Mouse (Mus musculus) brain, adult 2 months (tissue): ENCODE measurements around the gene Ccdc42.

Experiments used
- DNase-seq: peaks from one replicate; pipeline ENCODE4 v3.0.0; 2011; ENCODE audit warnings: low read depth, low spot score

The Ccdc42 gene

DNA sequence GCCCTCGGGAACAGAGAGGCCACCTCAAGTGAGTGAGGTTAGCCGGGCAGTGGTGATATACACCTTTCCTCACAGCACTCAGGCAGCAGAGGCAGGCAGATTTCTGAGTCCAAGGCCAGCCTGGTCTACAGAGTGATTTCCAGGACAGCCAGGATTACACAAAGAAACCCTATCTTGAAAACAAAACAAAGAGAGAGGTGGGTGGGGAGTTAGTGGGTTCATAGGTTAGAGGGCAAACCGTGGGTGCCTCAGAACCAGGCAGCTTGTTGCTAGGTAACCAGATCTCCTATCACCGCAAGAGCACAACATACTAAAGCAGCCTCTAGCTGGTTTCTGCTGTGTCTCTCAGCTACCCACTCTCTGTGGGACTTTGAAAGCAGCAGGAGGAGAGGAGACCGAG lies at the start of gene Ccdc42:
Gene Ccdc42, plus strand, starts transcription at position 301 of the 400 bp plus-strand sequence.
- no peak for DNase-seq

DNA sequence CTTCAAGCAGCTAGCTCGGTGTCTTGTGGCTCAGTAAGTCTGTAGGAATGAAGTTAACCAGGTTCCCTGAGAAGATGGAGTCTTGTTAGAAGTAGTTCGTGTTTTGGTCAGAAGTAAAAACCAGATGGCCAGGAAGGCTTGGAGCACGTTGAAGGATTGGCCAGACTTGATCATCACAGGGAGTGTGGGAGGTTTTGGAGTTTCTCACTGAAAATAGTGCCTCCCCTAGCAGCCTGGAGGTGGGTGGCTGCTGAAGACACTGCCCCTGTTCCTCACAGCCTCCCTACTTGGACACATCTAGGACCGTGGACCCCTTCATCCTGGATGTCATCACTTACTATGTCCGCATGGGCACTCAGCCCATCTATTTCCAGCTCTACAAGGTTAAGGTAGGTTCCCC lies 47.2 kb upstream of the Ccdc42 start:
- peak; percentile 77 for DNase-seq

DNA sequence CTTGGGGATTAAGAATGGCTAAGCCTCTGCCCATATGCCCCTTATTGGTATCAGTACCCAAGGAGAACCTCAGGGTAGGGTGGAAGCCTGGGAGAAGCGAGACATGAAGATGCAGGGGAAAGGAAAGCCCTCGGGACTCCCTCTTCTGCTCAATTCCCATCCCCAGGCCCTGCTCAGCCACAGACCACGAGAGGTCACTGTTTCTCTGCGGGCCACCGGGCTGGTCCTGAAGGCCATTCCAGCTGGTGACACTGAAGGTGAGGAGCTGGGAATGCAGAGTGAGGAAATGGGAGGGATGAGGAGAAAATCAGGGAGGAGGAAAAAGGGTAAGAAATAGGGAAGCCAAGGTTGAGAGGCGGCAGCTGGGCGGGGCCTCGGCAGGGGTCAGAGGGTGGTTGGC lies 42.3 kb upstream of the Ccdc42 start:
- DNase-seq = no peak

DNA sequence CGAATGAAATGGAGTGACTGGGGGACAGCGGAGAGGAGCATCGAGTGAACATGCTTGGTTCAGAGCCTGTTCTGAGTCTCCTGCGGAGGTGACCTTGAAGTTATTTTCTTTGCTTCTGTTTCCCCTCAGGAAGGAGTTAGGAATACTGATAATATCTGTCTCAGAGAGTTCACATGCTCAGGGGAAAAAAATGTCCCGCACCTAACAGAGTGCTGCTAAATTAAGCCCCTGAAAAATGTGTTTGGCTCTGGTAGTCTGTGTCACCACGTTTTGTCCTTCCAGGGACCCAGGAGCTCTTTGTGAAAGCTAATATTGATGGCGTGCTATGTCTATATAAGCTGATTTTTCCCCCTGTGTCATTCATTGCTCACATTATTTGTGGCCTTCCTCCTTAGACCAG lies 41.6 kb upstream of the Ccdc42 start:
- DNase-seq = no peak

DNA sequence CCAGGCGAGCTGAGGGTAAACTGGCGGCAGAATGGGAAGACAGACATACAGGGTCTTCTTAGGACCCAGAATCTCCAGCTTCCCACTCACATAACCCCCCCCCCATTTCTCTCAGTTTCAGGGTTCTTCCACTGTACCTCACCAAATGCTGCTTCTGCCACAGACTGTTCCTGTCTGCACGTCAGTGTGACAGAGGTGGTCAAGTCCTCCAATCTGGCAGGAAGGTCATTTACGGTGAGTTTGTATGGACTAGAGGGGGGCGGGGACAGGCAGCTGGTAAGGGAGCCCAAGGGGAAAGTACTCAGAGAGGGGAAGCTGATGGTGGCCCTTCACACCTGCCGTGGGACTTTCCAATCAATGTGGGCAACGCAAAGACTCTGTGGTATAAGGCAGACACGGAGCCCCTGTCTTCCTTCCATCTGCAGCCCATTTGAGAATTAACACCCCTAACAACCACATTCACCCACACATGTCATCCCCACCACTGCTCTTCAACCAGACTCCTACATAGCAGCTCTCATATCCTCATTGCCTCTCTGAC lies 41.1 kb upstream of the Ccdc42 start:
- DNase-seq = no peak

DNA sequence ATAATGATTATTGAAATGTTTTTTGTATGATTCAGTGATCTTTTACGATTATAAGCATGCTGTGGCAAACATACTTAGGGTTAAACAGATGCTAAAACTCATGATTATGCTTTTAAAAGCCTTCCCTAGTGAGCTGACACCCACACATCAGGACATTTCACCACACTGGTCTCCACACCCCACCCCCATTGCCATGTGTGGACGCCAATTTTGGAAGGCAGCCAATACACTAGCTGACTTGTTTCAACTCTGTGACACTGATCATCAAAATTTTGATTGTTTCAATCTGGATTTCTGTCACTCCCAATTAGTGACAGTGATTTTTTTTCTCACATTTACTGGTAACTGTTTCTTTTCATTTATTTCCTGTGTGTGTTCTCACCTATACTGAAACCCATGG lies 39.3 kb upstream of the Ccdc42 start:
- DNase-seq = no peak

DNA sequence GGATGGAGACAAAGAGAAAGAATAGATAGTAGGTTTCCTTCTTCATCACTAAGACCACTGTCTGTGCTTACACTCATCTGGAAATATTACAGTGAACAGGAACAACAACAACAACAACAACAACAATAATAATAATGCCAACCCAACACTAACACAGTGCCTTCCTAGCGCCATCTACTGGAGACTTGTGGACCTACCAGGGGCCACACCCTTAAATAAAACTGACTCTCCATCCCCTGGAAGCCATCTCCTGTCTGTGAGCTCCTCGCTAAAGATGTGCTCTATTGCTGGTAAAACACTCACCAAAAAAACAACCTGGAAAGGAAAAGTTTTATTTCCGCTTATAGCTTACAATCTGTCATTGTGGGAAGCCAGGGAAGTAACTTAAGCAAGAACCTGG lies 37.2 kb upstream of the Ccdc42 start:
- no peak for DNase-seq

DNA sequence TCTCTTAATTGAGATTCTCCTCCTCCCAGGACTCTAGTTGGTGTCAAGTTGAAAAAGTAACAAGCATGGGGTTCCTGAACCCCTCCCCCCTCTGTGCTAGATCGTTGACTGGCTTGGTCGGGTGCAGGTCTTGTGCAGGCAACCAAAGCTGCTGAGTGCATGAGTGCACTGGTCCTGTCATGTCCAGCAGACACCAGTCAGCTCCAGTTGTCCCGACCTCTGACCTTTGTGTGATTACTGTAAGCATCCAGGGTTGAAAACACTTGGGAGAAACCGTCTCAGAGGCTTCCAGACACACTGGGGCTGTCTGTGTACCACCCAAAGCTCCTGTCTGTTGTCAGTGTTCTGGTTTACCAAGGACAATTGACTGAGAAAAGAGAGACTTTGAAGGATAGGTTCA lies 36.5 kb upstream of the Ccdc42 start:
- no peak for DNase-seq

DNA sequence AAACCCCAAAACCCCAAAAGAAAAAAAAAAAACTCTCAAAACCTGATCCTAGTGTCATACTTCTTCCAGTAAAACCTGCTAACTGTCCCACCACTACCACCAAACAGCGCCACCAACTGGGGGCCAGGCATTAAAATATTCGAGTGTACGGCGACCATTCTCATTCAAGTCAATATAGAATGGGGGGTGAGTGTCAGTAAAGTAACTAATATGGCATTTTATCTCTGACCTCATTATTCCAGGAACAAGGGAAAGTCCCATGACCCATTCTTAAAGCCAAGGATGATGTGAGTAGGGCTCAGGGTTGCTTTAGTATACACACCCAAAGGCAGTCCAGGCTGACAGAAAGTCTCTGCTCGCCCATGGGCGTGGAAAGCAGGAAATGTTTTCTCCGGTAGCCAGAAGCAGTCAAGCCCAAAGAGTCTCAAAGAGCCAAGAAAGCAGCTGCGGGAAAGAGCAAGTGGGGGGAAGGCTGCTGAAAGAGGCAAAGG lies 32.8 kb upstream of the Ccdc42 start:
- DNase-seq = no peak

DNA sequence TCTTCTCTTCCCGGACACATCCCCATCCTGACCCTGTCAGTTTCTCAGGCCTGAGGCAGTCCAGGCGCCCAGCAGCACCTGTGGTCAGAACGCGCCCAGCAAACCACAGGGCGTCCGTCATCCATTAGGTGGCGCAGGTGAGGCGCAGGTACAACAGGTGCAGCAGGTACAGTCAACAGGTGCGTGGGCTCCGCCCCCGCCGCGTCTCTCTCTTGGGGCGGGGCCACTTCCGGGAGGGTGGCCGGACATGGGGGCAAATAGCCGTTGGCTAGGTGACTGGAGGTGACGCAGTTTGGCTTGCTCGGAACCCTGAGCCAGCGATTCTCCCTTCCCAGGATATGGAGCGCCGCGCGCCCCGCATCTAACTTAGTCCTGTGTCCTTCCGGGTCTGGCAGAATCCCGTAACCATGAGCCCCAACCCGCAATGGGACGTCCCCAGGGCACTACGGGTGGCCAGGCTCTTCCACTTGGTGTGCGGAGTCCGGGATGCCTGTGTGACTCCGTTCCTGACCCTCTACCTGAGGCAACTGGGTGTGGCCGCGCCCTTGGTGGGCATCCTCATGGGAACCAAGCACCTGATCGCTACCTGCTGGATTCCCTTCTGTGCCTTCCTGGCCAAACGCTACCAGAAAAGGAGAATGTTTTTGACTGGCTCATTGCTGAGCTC lies 30.8 kb upstream of the Ccdc42 start, which contains the start of gene Mfsd6l:
Gene Mfsd6l, plus strand, starts transcription at position 269 of the 667 bp plus-strand sequence.
- no peak for DNase-seq

DNA sequence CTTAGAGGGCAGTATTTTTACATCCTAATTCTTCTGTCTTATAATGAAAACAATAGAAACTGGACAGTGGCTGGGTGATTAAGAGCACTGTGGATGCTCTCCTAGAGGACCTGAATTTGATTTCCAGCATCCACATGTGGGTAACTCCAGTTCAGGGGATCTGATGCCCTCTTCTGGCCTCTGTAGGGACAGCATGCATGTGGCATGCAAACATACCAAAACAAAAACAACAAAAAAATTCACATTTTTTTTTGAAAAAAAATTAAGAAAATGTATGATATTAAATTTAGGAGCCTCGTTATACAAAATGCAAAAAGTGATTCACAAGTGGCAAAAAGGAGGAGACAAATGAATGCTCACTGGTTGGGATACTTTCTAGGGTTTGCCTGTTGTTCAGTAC lies 27.3 kb upstream of the Ccdc42 start:
- DNase-seq = no peak

DNA sequence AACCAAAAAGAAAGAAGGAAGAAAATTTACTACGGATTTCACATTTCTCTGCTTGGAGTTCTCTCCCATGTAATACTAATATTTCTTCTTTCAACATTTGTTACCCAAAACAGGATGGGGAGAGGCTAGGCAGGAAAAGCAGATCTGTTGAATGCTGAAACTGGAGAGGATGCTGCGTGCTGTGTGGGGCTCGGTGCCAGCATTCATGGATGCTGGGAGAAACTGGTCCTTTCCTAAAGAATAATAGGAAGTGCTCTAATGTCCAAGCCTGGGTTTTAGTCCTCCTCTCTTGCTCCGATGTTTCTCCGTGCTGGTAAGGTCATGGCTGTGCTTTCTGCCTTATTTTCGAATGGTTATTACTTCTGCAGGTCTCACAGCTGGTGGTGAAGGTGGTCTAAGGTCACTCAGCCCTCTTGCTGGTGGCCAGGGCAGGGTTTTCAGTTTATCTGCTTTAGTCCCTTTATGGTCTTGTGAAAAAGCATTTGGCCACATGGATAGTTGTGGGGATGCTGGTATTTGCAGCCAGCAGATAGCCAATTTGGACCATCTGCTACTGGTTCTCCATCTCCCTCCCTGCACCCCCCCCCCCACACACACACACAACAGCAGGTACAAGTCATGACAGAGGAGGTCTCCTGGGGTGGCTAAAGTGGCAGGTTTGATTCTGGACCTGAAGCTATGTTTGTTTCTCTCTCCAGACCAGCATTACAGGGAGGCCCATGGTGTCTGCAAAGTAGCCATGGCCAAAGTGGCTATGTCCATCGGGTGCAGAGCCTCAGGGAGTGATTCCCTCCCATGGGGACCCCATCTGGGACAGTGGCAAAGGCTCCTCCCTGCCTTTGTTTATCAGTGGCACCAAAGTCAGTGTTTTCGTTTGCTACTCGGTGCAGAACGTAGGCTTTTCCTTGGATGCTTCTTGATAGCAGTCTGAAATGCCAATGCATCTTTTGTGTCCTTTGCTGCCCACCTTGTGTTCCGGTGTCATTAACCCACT lies 24.6 kb upstream of the Ccdc42 start:
- peak; percentile 82 for DNase-seq

DNA sequence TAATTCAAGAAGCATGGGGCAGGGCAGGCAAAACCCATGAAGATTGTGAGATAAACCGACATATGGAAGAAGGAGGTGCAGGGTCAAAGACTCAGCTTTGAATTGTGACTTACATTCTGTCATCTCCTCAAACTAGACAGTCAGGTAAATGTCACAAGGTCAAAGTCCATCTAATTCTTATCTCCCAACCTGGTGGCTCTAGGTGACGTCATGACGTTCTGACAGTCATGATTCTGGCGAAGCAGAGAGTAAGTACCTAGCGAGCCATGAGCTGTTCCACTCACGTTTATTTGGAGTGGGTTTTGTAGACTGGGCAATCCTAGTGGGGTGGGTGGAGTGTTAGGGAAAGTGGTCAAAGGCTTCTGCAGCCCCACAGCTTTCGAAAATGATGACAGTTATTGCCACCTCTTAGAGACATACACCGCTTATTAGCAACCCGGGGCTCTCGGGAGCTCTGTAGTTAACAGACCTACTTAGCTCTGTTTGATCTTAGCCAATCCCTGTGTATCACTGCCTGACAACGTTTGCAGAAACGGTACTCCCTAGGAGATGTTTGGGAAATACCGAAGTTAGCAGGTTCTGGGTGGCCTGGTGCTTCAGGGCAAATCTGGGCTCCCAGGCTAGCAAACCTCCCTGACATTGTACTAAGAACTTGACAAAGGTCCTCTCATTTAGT lies 22.3 kb upstream of the Ccdc42 start:
- no peak for DNase-seq

DNA sequence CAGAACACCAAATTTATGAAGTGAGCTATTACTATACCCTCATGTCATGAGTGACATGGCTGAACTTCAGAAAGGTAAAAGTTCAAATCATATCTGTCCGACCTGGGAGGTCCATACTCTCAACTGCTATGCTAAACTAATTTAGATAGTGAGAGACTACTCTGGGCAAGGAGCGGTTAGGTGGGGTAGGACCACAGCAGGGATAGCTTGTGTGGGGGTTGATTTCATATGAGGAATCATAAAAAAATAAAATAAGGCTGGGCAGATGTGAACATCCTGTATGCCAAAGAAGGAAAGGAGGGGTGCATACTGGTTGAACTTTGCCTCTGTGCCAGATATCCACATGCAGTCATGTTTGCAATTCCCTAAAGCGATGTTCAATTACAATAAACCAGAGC lies 21.8 kb upstream of the Ccdc42 start:
- DNase-seq = no peak

DNA sequence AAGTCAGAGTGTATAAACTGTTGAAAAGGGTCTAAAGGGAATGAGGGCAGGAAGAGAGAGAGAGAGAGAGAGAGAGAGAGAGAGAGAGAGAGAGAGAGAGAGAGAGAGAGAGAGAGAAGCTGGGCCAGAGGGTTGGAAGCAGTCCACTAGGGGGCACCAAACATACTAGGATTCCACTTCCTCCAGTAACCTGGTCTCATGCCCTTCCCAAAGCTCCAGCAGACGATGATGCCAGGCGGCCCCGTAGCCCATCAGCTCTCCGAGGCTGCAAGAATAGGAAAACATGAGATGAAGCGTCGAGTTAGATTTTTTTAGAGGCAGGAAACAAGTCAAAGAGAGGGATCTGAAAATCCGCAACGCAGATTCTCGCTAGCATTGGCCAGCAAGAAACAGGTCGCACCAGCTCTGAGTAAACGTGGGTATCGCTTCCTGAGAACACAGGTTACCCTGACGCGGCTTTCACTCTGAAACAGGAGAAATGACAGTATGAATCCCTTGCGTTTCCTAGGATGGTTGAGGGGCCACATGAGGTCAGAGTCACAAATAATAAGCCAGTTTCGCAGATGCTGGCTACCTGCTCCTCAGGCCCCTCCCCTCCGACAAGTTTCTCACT lies 20.3 kb upstream of the Ccdc42 start:
- DNase-seq = peak; percentile 97

DNA sequence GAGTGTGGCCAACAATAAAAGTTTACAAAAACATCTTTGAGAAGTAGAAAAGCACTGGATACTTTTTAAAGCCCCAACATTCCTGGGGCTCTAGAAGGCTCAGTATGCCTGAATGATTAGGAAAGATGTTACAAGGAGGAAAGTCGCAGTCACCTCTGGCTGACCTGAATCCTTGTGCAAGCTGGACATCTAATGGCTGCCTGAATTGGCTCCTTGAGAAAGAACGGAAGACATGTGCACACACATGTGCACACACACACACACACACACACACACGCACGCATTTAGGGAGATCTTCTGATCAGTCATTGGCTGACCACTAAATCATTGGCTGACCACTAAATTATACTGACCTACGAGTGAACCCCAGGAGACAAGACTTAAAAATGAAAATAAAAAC lies 16.0 kb upstream of the Ccdc42 start:
- no peak for DNase-seq

DNA sequence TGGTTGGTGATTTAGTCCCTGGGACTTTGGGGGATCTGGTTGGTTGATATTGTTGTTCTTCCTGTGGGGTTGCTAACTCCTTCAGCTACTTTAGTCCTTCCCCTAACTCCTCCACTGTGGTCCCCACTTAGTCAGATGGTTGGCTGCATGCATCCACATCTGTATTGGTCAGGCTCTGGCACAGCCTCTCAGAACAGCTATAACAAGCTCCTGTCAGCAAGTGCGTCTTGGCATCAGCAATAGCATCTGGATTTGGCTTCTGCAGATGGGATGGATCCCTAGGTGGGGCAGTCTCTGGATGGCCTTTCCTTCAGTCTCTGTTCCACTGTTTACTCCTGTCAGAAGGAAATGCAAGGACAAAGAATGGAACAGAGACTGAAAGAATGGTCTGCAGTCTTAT lies 9.7 kb upstream of the Ccdc42 start:
- DNase-seq = no peak

DNA sequence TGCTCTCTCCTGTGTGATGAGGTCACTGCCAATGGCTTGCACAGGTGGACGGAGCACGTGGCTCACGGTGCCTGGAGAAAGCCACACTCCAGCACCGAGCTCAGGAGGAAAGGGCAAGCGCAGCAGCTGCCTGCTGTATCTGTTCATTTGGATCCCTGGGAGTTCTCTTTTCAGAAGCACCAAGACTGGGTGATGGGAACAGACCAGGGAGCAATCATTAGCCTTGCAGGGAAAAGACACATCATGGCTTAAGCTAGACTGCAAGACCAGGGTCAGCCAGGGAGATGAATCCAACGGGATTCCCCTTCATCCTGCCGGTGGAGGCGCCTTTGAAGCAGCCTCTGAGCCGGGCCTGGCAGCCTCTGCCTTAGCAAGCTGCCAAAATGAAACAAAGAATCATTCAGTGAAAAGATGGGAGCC lies 7.3 kb upstream of the Ccdc42 start:
- peak; percentile 86 for DNase-seq

DNA sequence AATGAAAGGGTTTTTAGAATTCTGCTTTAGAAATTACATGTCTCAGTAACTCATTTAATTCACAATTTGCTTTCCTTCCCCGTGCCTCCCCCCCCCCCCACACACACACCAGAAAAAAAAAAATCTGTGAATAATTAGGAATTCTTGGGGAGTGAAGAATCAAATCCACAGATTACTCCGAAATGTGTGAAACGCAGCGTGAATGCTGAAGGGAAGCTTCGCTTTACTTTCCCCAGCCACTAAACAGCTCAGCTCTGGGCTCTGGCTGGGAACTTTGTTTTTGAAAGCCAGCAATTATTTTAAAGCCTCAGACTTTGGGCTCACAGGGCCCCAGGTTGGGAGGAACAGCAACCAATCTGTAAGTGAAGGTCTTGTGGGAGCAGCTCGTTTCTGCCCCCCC lies 6.3 kb upstream of the Ccdc42 start:
- no peak for DNase-seq

DNA sequence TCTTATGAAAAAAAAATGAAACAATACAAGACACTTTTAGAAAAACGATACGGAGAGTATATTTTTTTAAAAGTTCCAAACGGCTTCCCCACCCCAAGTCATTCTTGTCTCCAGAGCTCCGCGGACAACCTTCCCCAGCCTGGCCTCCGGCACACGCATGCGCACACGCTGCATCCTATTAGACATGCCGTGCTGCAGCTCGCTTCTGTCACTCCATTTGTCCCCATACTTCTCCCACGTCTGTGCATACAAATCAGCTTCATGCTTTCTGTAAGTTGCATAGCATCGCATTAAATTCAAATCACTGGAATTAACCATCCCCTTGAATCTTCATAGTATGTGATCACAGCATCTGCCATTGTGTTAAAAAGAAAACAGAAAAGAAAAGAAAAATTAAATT lies 3.6 kb upstream of the Ccdc42 start:
- peak; percentile 89 for DNase-seq

DNA sequence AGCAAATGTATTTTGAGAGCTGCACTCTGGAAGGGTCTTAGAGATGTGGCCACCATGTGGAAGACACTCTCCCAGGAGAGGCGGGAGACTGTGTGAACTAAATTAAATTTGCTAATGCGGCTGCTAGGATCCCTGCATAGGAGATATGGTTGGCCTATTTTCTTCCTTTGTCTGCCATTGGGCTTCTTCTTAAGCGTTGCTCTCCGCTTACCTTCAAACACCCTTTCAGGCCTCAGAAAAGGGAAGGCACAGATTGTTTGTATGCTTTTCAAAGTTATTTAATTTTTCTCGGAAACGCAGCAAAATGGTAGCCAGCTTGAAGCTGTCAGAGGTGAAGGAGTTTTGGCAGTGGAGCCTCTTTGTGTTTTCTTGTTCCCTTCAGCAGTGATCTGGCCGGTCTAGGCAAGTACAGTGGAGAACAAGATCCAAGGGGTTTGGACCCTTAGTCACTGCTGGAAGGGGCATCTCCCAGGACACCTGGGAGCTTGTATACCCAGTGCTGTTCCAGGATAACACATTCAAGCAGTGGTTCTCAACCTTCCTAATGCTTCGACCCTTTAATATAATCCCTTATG lies 2.8 kb upstream of the Ccdc42 start:
- no peak for DNase-seq
